Mouse (Mus musculus) effector memory CD4-positive, alpha-beta T cell, adult 5 months (primary cell): Measurements from ENCODE around the gene Ccdc171. TPM values are rescaled to one million over a fixed set of nuclear protein-coding genes. Genes with fewer than 3 reads are reported as not detected.

Experiments used
- polyA plus RNA-seq: library from polyadenylated mRNA; unstranded; fragments of 100-300 nt; shearing (Covaris generic); gene quantifications from one replicate; pipeline ENCODE4 v1.2.1, GENCODE M21; 2017

Gene Ccdc171
- 14.7 TPM for polyA plus RNA-seq

DNA sequence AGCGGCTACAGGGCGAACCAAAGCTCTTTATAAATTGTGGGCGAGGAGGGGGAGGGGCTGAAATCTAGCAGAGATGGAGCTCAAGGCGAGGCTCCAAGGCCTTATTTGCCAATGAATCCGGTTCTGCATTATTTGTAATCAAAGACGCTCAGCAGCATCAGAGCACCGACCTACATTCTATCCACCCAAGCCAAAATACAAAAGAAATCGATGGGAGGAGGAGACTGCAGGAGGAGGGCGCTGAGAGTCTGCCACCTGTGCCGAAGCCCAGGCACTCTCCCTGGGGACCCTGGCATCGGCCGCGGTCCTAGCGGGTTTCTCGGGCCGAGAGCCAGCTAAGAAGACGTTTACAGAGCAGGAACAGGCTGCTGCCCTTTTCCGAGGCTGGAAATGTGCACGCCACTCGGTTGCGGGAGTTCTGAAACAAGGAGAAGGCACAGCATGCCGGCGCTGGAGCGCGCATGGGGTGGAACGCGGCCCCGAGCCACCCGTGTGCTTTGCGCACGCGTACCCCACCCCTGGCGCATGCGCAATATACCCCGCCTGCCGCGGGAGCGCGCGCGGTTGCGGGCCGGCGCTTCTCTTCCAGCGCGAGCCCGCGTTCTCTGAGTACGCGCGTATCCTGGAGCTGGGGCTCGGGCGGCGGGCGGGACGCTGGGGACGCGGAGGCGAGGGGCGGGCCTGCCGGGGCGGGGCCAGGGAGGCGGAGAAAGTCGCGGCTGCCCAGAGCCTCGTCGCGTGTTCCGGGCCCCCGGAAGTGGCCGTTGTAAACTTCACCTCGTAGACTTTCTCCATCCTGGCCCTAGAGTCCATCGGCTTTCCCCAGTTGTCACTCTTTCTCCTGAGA lies at the start of gene Ccdc171:
Ccdc171 (plus strand) TSS at position 703 of the 847 bp plus-strand sequence.

DNA sequence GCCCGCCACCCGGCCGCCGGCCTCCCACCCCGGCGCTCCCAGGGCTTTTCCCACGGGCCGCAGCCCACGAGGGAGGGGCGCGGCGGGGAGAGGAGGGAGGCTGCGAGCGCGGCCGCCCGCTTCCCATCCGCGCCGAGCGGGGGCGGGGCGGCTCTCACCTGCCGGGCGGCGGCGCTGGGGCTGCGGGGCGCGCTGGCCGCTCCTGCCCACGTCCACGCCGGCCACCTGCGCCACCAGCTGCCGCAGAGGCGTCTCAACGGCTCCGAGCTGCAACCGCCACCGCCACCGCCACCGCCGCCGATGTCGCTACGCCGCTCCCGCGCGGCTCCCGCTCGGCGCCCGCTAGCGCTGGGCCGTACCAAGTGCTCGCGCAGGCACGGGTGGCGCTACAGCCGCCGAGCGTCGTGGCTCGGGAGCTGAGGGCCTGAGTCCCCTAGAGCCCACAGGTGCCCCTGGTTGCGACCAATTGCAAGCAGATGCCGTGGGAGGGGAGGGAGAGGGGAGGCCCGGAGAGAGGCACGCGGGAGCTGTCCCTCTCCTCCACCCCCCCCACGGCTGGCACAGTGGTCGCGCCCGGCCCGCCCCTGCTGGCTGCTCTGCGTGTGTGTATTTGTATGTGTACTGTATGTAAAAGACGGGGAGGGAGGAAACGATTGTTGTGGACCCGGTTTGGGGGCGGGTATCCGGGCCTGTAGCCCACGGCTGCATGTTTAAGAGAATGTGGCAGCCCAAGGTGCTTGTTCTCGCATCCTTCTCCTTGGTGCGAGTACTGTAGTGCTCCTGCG lies 39.0 kb upstream of the Ccdc171 start, which contains the start of gene Psip1:
Psip1 (minus strand) TSS at position 343 of the 785 bp plus-strand sequence.

Other genes starting within 250 kb of the Ccdc171 start
- 157 TPM for gene Ttc39b, start 201.3 kb upstream of the Ccdc171 start, polyA plus RNA-seq
- gene Snapc3, start 107.8 kb upstream of the Ccdc171 start, polyA plus RNA-seq, result 22.6 TPM
- 155 TPM for gene Psip1, start 39.1 kb upstream of the Ccdc171 start, polyA plus RNA-seq